Mouse (Mus musculus) kidney, adult 2 months (tissue): ENCODE results near the gene Irf2.

Source experiments
- CTCF ChIP-seq: fragments of 200-500 bp; conservative IDR thresholded peaks from 2 replicates; pipeline ENCODE4 v1.5.1; 2011; ENCODE audit warnings: low read depth, mild to moderate bottlenecking, control low read depth, low read length, moderate library complexity, mixed read lengths; ENCODE audit not compliant: insufficient read depth, insufficient read length
- POLR2A ChIP-seq: fragments of 200-500 bp; IDR thresholded peaks from one replicate; pipeline ENCODE4 v1.6.1; 2011; ENCODE audit warnings: low read depth, low read length, control low read depth

DNA sequence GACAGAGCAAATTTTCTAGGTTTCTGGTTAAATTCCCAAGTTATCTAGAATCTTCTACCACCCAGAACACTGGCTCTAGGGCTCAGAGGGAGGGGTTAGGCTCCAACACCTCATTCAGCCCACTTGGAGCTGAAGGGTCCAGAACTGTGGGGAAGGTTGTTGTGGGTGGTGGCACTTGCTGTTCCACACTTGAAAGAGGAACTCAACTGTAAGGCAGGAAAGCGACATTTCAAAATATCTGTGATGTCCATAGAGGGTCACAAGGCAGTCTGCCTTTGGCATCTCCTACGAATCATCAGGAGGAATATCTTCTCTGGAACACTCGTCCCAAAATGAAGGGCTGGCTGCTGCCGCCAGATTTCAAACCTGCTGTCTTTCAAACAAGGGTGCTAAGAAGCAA lies 150.7 kb downstream of the Irf2 start:
- TF ChIP-seq CTCF (no peak), POLR2A (no peak)
